Mouse (Mus musculus) kidney, adult 2 months (tissue): ENCODE data around the gene Lrba.

Experiments
- CTCF ChIP-seq: fragments of 200-500 bp; conservative IDR thresholded peaks from 2 replicates; pipeline ENCODE4 v1.5.1; 2011; ENCODE audit warnings: low read depth, mild to moderate bottlenecking, control low read depth, low read length, moderate library complexity, mixed read lengths; ENCODE audit not compliant: insufficient read depth, insufficient read length
- POLR2A ChIP-seq: fragments of 200-500 bp; IDR thresholded peaks from one replicate; pipeline ENCODE4 v1.6.1; 2011; ENCODE audit warnings: low read depth, low read length, control low read depth

GRCm38 (mm10) chr3:86635940-86636339, 411.5 kb downstream of the Lrba start:
- TF ChIP-seq CTCF = no peak
- TF ChIP-seq POLR2A = no peak
